Mouse (Mus musculus) brain, embryonic 14.5 days (tissue): ENCODE measurements around the gene Hic1.

Experiments used
- CTCF ChIP-seq: fragments of 200-500 bp; IDR thresholded peaks from 2 replicates; pipeline ENCODE4 v1.5.1; 2012; ENCODE audit warnings: inconsistent platforms, mild to moderate bottlenecking, moderate library complexity, borderline replicate concordance; ENCODE audit not compliant: insufficient read depth, insufficient read length; ENCODE audit errors: extremely low read depth
- POLR2A ChIP-seq: fragments of 200-500 bp; IDR thresholded peaks from 2 replicates; pipeline ENCODE4 v1.6.1; 2012; ENCODE audit warnings: mild to moderate bottlenecking, inconsistent platforms, borderline replicate concordance; ENCODE audit not compliant: poor library complexity, insufficient read depth, insufficient read length, severe bottlenecking; ENCODE audit errors: extremely low read depth

- no peak for TF ChIP-seq POLR2A
- TF ChIP-seq CTCF, result no peak
Observed at GRCm38 (mm10) chr11:75145841-75146240, 23.5 kb downstream of the Hic1 start.
